Mouse (Mus musculus) forebrain, postnatal 0 days (tissue): ENCODE results near the gene Kcnc1. TPM values are rescaled to one million over a fixed set of nuclear protein-coding genes. Genes with fewer than 3 reads are reported as not detected.
A peak's percentile ranks its signal among the peaks of the same experiment; 100 is the strongest.

Source experiments
- ATAC-seq: fragments of 200-750 bp; cut with Nextera tagmentation; 2 replicates; pipeline ENCODE4 v1.8.0; 2017; ENCODE audit warnings: mild to moderate bottlenecking, moderate library complexity
- DNase-seq: peaks from one replicate; pipeline ENCODE4 v3.0.0-alpha.2; 2015
- H3K27ac ChIP-seq: fragments of 300-500 bp; sonication (generic); 2 replicates; pipeline ENCODE4 v1.5.1; 2014; ENCODE audit warnings: low read depth, mild to moderate bottlenecking, antibody characterized with exemption, low read length, moderate library complexity, mixed read lengths
- H3K27me3 ChIP-seq: fragments of 300-500 bp; sonication (generic); 2 replicates; pipeline ENCODE4 v1.6.1; 2014; ENCODE audit warnings: mild to moderate bottlenecking, low read length, mixed read lengths; ENCODE audit not compliant: insufficient read depth
- H3K36me3 ChIP-seq: fragments of 300-500 bp; sonication (generic); 2 replicates; pipeline ENCODE4 v1.6.1; 2014; ENCODE audit warnings: mild to moderate bottlenecking, moderate library complexity; ENCODE audit not compliant: insufficient read depth
- H3K4me1 ChIP-seq: fragments of 300-500 bp; sonication (generic); 2 replicates; pipeline ENCODE4 v1.6.1; 2014; ENCODE audit warnings: antibody characterized with exemption; ENCODE audit not compliant: insufficient read depth
- H3K4me2 ChIP-seq: fragments of 300-500 bp; sonication (generic); 2 replicates; pipeline ENCODE4 v1.6.1; 2014; ENCODE audit warnings: low read depth, mild to moderate bottlenecking, moderate library complexity
- H3K4me3 ChIP-seq: fragments of 300-500 bp; sonication (generic); 2 replicates; pipeline ENCODE4 v1.5.1; 2014; ENCODE audit warnings: low read depth, low read length, mixed read lengths
- H3K9ac ChIP-seq: fragments of 300-500 bp; sonication (generic); 2 replicates; pipeline ENCODE4 v1.6.1; 2014; ENCODE audit warnings: mild to moderate bottlenecking
- H3K9me3 ChIP-seq: fragments of 300-500 bp; sonication (generic); 2 replicates; pipeline ENCODE4 v1.6.1; 2016; ENCODE audit warnings: low read length
- CTCF ChIP-seq: sonication (generic); IDR thresholded peaks from 2 replicates; pipeline ENCODE4 v1.5.1; 2016; ENCODE audit warnings: antibody characterized with exemption, control low read depth, low read depth
- WGBS: fragments of 180-500 bp; shearing (Covaris S2); extraction: QIAGEN DNeasy Blood & Tissue Kit; methylation state at CpG from one replicate; pipeline ENCODE4 v1.1.7; 2014; 5-methylcytosine and 5-hydroxymethylcytosine counted together
- polyA plus RNA-seq: library from polyadenylated mRNA; unstranded; fragments of >200 nt; fragmentation: Nextera tagmentation; extraction: Ambion mirVana; gene quantifications from 2 replicates; pipeline ENCODE4 v1.2.1, GENCODE M21; 2015
- total RNA-seq: library from RNA; depleted of rRNA; stranded (reverse); fragments of >200 nt; gene quantifications from 2 replicates; pipeline ENCODE4 v1.2.3, GENCODE M21; 2014; rRNA removed

The Kcnc1 gene
- 19.2 and 23.3 TPM in 2 replicates for total RNA-seq
- polyA plus RNA-seq, result 9.3 and 22.8 TPM in 2 replicates

DNA sequence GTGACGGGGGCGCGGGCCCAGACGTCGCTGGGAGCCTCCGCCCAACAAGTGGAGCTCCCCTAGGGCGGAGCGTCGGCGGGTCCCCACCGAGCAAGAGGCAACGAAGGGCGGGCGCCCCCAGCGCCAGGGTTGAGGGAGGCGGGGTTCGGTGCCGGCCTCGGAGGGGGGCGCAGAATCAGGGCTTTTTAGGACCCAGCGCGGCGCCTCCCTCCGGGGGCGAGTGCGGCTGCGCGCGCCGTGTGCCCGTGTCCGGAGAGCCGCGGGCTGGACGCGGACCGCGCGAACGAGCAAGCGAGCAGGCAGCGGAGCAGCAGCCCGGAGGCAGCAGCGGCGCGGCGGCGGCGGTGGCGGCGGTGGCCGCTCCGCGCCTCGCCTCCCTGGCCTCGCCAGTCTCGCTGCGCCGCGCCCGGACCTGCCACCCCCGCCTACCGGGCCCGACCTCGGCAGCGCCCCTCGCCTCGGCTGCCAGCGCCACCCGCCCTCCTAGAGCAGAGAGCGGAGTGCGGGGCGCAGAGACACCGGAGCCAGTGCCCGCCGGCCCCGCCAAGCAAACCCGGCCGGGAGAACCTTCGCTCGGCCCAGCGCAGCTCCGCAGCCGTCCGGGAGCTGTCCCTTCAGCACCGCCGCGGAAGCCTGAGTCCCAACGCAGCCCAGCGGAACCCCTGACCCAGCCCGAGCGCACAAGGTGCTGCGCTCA, at the start of gene Kcnc1:
TSS of gene Kcnc1 (plus strand) at position 267 of the 697 bp plus-strand sequence.
- peak within 1 kb of the TSS; percentile 85 for H3K27ac ChIP-seq
- H3K9ac ChIP-seq, result peak within 1 kb of the TSS; percentile 86
- peak; percentile 89 for DNase-seq
- peak; percentile 77 for ATAC-seq
- no peaks in the 10 kb centered on the region for H3K9me3 ChIP-seq
- H3K4me2 ChIP-seq, result peak within 1 kb of the TSS; percentile 73
- H3K4me1 ChIP-seq, result peaks cover 21% of the 10 kb centered on the region
- H3K27me3 ChIP-seq, result no peaks in the 10 kb centered on the region
- H3K4me3 ChIP-seq, result peak within 1 kb of the TSS; percentile 88
- H3K36me3 ChIP-seq, result peaks cover 2% of the 10 kb centered on the region; the same call in 1 of the 2 replicates
- 2% methylated on average over 75 of the region's 93 CpGs for WGBS
- TF ChIP-seq CTCF, result peak; percentile 53

DNA sequence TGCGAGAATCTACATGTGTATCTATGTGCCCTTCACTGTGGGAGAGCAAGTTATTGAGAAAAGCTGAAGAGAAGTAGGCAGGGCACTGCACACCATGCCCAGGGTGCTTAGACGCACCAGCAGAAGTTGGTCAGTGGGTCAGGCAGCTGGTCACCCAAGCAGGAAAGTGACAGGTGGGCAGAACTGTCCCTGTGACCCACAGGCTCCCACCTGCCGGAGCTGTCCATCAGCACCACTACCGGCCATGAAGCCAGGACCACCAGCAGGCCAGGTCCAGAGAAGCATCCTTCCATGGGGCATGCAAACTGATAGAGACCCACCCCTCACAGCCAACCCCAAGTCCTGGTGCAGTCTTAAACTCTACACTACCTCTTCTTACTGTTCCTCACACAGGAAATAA, 48.6 kb upstream of the Kcnc1 start:
- Histone ChIP-seq H3K9me3 (no peaks in the 10 kb centered on the region), H3K36me3 (no peaks in the 10 kb centered on the region), H3K27ac (no peak overlapping the region), H3K4me2 (no peak overlapping the region), H3K27me3 (peaks cover 23% of the 10 kb centered on the region), H3K4me3 (no peak overlapping the region), H3K9ac (no peak overlapping the region), H3K4me1 (no peaks in the 10 kb centered on the region)
- no peak for ATAC-seq
- no peak for DNase-seq
- 73% methylated on average over 4 of the region's 4 CpGs for WGBS
- no peak for TF ChIP-seq CTCF

DNA sequence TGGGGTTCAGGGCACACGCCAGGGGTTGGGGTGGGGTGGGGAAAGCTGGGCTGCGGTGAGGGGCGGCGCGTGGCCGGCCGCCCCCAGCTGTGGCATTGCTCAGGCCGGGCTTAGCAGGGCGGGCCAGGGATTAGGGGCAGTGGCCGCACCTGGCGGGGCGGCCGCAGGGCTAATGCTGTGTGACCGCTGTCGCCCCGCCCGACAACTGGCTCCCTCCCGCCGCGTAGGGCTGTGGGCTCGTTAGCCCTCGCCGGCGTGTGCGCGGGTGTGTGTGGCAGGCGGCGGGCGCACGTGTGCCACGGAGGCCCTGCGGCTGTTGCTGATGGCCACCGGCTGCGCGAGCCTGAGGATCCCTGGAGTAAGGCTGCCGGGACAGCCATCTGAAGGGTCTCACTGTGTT, 47.5 kb upstream of the Kcnc1 start:
- Histone ChIP-seq H3K4me3 (peak overlapping the region; percentile 17), H3K36me3 (no peaks in the 10 kb centered on the region), H3K27me3 (peaks cover 23% of the 10 kb centered on the region), H3K9ac (no peak overlapping the region), H3K9me3 (no peaks in the 10 kb centered on the region), H3K4me2 (peak overlapping the region; percentile 38), H3K27ac (no peak overlapping the region), H3K4me1 (no peaks in the 10 kb centered on the region)
- TF ChIP-seq CTCF, result no peak
- WGBS, result 1% methylated on average over 35 of the region's 36 CpGs
- peak; percentile 8 for DNase-seq
- no peak; the same call in 1 of the 2 replicates for ATAC-seq

GRCm38 (mm10) chr7:46350119-46350702, 46.1 kb upstream of the Kcnc1 start:
- H3K9ac ChIP-seq, result no peak overlapping the region
- no peaks in the 10 kb centered on the region for H3K9me3 ChIP-seq
- WGBS, result 53% methylated on average over 9 of the region's 9 CpGs
- H3K36me3 ChIP-seq, result no peaks in the 10 kb centered on the region
- ATAC-seq (no peak), DNase-seq (no peak)
- H3K4me1 ChIP-seq, result no peaks in the 10 kb centered on the region
- no peak overlapping the region for H3K4me3 ChIP-seq
- peaks cover 23% of the 10 kb centered on the region for H3K27me3 ChIP-seq
- no peak overlapping the region for H3K27ac ChIP-seq
- TF ChIP-seq CTCF, result no peak
- H3K4me2 ChIP-seq, result no peak overlapping the region

DNA sequence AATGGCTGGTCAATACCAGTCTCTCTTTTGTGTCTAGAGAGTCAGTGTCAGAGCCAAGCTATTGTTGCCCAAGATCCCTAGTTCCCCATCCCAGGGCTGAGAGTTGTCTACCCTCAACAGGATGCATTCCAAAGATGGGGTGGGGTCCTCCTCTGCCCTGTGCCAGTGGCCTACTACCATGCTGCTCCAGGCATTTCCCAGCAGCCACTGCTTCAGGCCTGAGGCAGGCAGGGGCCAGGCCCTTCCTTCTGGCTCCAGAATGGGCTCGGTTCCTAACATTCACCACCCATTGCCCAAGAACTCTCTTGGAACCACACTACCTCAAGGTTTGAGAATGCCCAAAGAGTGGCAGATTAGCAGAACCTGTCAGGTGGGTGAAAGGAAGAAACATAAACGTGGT, 43.5 kb upstream of the Kcnc1 start:
- H3K9me3 ChIP-seq, result no peaks in the 10 kb centered on the region
- H3K9ac ChIP-seq, result no peak overlapping the region
- WGBS, result 76% methylated on average over 2 of the region's 2 CpGs
- no peak for TF ChIP-seq CTCF
- DNase-seq, result no peak
- H3K27ac ChIP-seq, result no peak overlapping the region
- no peaks in the 10 kb centered on the region for H3K36me3 ChIP-seq
- no peak overlapping the region for H3K4me3 ChIP-seq
- ATAC-seq, result no peak
- no peaks in the 10 kb centered on the region for H3K4me1 ChIP-seq
- peaks cover 14% of the 10 kb centered on the region for H3K27me3 ChIP-seq
- no peak overlapping the region for H3K4me2 ChIP-seq

DNA sequence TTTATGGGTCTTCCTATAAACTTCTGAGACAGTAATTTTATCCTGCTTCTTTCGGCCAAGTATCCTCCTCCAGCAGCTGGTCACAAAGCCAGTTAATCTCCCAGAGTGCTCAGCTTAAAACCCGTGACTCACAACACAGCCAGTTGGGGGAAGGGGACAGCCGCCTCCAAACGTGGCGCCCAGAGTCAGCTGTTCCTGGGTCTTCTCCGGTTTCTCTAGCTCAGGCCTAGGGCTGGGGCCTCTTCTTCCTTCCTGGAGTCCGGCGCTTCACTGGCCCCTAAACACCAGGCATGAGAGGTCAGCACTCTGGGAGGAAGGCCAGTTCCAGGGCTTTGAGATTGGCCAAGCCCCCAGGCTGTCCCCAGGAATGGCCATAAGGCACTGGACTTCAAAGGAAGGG, 43.1 kb upstream of the Kcnc1 start:
- Histone ChIP-seq H3K4me1 (no peaks in the 10 kb centered on the region), H3K4me3 (no peak overlapping the region), H3K36me3 (no peaks in the 10 kb centered on the region), H3K9me3 (no peaks in the 10 kb centered on the region), H3K4me2 (no peak overlapping the region), H3K9ac (no peak overlapping the region), H3K27ac (no peak overlapping the region), H3K27me3 (peaks cover 10% of the 10 kb centered on the region)
- ATAC-seq (no peak), DNase-seq (no peak)
- WGBS, result 64% methylated on average over 8 of the region's 8 CpGs
- TF ChIP-seq CTCF, result no peak

- H3K9ac ChIP-seq, result no peak overlapping the region
- H3K4me1 ChIP-seq, result no peaks in the 10 kb centered on the region
- ATAC-seq (no peak), DNase-seq (no peak)
- H3K27me3 ChIP-seq, result peaks cover 5% of the 10 kb centered on the region; the same call in 1 of the 2 replicates
- H3K36me3 ChIP-seq, result no peaks in the 10 kb centered on the region
- no peak for TF ChIP-seq CTCF
- 70% methylated on average over 4 of the region's 4 CpGs for WGBS
- no peak overlapping the region for H3K27ac ChIP-seq
- H3K9me3 ChIP-seq, result no peaks in the 10 kb centered on the region
- H3K4me2 ChIP-seq, result no peak overlapping the region
- H3K4me3 ChIP-seq, result no peak overlapping the region
Observed at GRCm38 (mm10) chr7:46353875-46354274, 42.4 kb upstream of the Kcnc1 start.
